Mouse (Mus musculus) natural killer cell, adult 2 months (primary cell): Measurements from ENCODE around the gene Rdh11.

ENCODE experiments used
- DNase-seq, 2 experiments: peaks; one replicate each; pipeline ENCODE4 v3.0.0; 2022; ENCODE audit warnings: low spot score in 2 of 2

Rdh11 gene

DNA sequence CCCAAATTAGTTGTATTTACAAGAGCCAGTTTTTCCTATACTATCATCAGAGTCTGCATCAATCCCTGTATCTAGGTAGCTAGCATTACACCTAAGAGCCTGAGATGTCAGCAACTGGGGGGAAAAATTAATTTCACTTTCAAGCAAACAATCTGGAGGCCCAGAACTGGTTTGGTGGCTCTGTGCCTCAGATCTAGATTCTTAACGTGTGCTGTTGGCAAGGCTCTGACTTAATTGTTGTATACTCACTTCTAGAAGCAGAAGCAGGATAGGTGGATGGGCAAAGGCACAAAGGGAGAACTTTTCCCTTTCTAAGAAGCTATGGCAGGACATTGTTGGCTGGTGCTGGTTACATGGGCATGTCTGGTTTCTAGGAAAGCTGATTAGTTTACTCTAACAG is 52.7 kb downstream of the Rdh11 start:
- DNase-seq, result no peak

- DNase-seq, result no peak
Observed at GRCm38 (mm10) chr12:79138999-79139398, 53.1 kb downstream of the Rdh11 start.

DNA sequence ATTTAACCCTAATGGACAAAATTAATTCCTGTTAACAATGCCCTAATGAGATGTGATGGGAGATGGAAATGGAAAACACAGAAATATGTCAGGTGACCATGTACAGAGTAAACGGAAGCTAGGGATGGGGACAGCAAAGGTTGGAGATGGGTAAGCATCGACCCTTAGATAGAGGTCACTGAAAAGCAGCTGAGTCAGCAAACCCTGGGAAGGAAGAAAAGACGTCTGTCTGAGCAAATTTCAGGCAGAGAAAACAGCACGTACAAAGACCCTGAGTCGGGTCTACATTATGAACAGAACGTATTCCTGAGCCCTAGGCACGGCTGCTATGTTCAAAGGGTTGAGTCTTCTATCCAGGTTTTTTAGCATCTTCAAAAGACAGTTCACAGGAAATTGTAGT is 55.1 kb downstream of the Rdh11 start:
- no peak for DNase-seq

DNA sequence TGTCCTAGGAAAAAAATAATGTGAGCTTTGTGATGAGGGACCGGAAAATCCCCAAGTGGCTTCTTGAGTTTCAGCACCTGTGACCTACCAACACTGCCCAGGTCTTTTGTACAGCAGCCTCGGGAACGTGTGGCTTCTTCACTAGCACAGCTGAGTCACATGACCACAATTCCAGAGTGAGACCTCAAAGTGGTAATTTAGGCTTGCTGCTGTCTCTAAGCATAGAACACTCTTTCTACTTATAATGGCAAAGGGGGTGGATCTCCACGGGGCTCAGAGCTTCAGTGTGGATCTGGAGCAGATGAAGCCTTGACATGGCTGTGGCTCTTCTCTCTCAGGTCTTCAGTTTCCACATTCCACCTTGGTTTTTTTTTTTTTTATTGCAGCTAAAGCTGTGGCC is 57.0 kb downstream of the Rdh11 start:
- DNase-seq, result no peak

- no peak for DNase-seq
Observed at GRCm38 (mm10) chr12:79134676-79135075, 57.4 kb downstream of the Rdh11 start.

- DNase-seq, result no peak
Observed at GRCm38 (mm10) chr12:79131706-79132460, 60.2 kb downstream of the Rdh11 start.

DNA sequence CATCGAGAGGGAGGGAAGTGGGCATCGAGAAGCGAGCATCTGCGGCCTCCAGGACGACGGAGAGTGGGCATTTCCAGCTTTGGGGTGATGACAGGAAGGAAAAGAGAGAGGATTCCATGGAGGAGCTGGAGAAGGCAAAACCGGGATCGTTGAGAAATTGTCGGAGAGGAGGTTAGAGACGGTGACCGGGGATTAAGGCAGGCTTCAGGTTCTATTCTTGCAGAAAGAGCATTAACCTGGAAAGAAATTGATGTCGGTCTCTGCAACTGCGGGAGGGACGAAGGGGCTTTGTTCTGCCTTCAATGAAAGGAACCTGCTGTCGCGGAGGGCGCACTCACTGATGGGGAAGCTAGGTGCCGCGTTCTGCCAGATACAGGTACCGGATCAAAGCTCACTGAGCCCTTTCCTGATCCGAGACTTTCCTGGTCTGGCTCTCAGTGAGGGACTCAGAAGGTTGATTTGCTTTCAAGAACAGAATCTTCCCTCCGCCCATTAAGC is 60.9 kb downstream of the Rdh11 start:
- DNase-seq, result no peak

DNA sequence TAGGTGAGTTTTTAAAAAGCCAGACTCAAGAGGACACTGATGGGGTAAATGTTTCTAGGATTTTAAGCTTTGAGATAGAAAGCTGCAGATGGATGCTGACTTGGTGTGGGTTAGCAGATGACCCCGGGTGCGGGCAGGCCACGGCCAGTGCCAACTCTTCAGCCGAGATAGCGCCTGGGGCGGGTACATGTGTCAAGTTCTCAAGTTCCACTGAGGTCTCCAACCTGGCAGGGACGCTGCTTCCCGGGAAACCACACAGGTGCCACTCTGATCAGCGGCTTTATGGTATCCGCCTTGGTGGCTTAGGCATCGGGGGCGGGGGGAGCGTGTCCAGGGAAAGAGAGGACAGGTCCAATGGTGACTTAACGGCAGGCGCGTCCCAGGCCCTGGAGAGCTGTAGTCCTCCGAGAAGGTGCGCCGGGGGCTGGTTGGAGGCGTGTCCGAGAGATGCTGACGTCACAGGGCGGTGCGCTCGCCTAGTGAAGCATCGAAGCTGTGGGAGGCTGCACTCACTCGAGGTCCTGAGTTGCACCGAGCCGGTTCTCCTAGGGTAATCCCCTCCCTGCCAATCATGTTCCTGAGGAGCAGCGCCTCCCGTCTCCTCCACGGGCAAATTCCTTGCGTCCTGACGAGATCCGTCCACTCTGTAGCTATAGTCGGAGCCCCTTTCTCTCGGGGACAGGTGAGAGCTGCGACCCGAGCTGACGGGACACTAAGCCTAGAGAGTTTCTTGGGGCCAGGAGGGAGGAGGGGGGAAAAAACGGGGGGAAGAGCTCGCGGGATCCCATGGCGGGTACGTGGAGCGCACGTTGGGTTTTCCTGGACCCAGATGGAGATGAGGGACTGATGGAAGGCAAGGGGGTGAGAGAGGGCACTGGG is 61.6 kb downstream of the Rdh11 start, which contains the start of gene Arg2:
Gene Arg2 (plus strand): TSS at position 479 of the 879 bp plus-strand sequence.
- peak; percentile 66 to 78 for DNase-seq
